Mouse (Mus musculus): ENCODE measurements around the gene Scly.

DNA sequence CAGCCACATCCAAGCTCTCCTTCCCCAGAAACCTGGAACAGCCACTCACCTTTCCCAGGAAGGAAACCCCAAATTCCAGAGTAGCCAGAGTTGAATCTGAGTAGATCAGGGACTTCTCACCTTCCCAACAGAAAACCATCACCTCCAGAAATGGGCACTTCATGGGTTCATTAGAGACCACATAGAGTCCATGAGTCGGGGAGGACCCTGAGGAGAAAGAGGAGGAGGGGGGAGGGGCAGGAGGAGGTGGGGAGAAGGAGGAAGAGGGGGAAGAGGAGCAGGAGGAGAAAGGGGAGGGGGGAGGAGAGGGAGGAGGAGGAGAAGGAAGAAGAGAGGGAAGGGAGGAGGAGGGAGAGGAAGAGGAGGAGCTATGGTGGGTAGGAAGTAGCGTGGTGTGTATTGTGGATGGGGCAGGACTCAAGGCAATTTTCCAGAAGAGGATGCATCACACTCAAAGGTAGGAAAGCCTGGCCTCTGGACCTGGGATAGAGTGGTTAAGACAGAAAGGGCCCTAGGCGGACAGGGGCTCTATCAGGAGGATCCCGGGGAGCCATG, 27.4 kb downstream of the Scly start:
- no peak for TF ChIP-seq POLR2A (IDR thresholded peaks at IDR 0.05; ENCODE audit: borderline replicate concordance, control insufficient read depth, low read depth, low read length)
- no peak for TF ChIP-seq CTCF (IDR thresholded peaks at IDR 0.05; ENCODE audit: control insufficient read depth, insufficient read depth, low read length)

All from bone marrow, adult 2 months (tissue).